Mouse (Mus musculus) embryonic facial prominence, embryonic 14.5 days (tissue): ENCODE data around the gene Cdkn1b. TPM values are rescaled to one million over a fixed set of nuclear protein-coding genes. Genes with fewer than 3 reads are reported as not detected.
A peak's percentile ranks its signal among the peaks of the same experiment; 100 is the strongest.

Experiments
- ATAC-seq: fragments of 200-750 bp; cut with Nextera tagmentation; 2 replicates; pipeline ENCODE4 v1.8.0; 2017; ENCODE audit warnings: low read depth, moderate number of reproducible peaks, moderate TSS enrichment
- DNase-seq: peaks from one replicate; pipeline ENCODE4 v3.0.0-alpha.2; 2015; ENCODE audit warnings: low spot score
- H3K27ac ChIP-seq: fragments of 300-500 bp; sonication (generic); replicated peaks from 2 replicates; pipeline ENCODE4 v1.5.1; 2014; ENCODE audit warnings: low read depth, mild to moderate bottlenecking, low read length, moderate library complexity
- H3K27me3 ChIP-seq: fragments of 300-500 bp; sonication (generic); replicated peaks from 2 replicates; pipeline ENCODE4 v1.6.1; 2014; ENCODE audit warnings: low read length; ENCODE audit not compliant: control insufficient read depth, insufficient read depth
- H3K36me3 ChIP-seq: fragments of 300-500 bp; sonication (generic); 2 replicates; pipeline ENCODE4 v1.6.1; 2014; ENCODE audit warnings: low read length, mixed read lengths; ENCODE audit not compliant: control insufficient read depth, insufficient read depth
- H3K4me1 ChIP-seq: fragments of 300-500 bp; sonication (generic); 2 replicates; pipeline ENCODE4 v1.6.1; 2014; ENCODE audit warnings: antibody characterized with exemption, low read length; ENCODE audit not compliant: control insufficient read depth, insufficient read depth
- H3K4me2 ChIP-seq: fragments of 300-500 bp; sonication (generic); 2 replicates; pipeline ENCODE4 v1.6.1; 2014; ENCODE audit warnings: low read depth, mild to moderate bottlenecking, low read length, moderate library complexity, mixed read lengths
- H3K4me3 ChIP-seq: fragments of 300-500 bp; sonication (generic); 2 replicates; pipeline ENCODE4 v1.5.1; 2014; ENCODE audit warnings: low read depth, mild to moderate bottlenecking, low read length
- H3K9ac ChIP-seq: fragments of 300-500 bp; sonication (generic); 2 replicates; pipeline ENCODE4 v1.6.1; 2014; ENCODE audit warnings: low read depth, mild to moderate bottlenecking, low read length, moderate library complexity, mixed read lengths
- H3K9me3 ChIP-seq: fragments of 300-500 bp; sonication (generic); 2 replicates; pipeline ENCODE4 v1.6.1; 2016; ENCODE audit warnings: low read length; ENCODE audit not compliant: control insufficient read depth
- WGBS: fragments of 180-500 bp; shearing (Covaris S2); extraction: QIAGEN DNeasy Blood & Tissue Kit; methylation state at CpG from one replicate; pipeline ENCODE4 v1.1.7; 2014; 5-methylcytosine and 5-hydroxymethylcytosine counted together
- polyA plus RNA-seq: library from polyadenylated mRNA; unstranded; fragments of >200 nt; fragmentation: Nextera tagmentation; extraction: Ambion mirVana; gene quantifications from 2 replicates; pipeline ENCODE4 v1.2.1, GENCODE M21; 2014

Gene Cdkn1b
- polyA plus RNA-seq, 1 experiment from 2014 or later: 17.6 TPM

DNA sequence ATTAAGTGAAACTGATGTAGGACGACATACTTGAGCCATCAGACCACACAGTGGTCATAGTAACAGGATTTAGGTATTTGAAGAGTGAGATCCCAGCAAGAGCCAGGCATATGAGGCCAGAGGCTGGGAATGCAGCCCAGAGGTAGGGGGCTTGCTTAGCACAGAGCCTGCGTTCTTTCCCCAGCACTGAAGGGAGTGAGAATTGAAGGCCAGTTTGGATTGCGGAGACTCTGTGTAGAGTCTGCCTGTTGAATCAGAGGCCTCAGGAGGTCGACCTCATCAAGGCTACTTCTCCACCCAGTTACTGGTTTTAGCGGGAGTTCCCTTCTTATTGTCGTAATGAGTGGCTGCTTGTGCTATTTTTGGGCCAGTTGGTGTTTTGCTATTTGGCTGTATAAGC lies 25.9 kb downstream of the Cdkn1b start:
- H3K4me3 ChIP-seq: no peak overlapping the region
- ATAC-seq (no peak), DNase-seq (no peak)

DNA sequence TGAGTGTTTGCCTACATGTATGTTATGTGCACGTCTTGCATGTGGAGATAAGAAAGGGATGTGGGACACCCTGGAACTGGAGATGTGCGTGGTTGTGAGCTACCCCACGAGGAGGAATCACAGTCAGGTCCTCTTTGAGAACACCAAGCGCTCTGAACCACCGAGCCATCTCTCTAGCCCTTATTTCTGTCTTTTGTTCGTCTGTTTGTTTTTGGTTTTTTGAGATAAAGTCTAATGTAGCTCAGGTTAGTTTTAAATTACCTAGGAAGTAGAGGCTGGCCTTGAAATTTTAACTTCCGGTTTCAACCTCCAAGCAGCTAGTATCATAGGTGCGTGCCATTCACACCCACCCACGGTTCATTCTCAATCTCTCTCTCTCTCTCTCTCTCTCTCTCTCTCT lies 26.7 kb downstream of the Cdkn1b start:
- 85% methylated on average over 9 of the region's 9 CpGs for WGBS
- H3K9me3 ChIP-seq: no peaks in the 10 kb centered on the region

More for the DNA sequence above, 25.9 kb downstream of the Cdkn1b start:
- no peaks in the 10 kb centered on the region for H3K9me3 ChIP-seq
- H3K36me3 ChIP-seq: peaks cover 13% of the 10 kb centered on the region; the same call in 1 of the 2 replicates
- no peaks in the 10 kb centered on the region for H3K27me3 ChIP-seq
- WGBS: 73% methylated on average over 6 of the region's 6 CpGs
- no peak overlapping the region for H3K27ac ChIP-seq
- no peak overlapping the region for H3K4me2 ChIP-seq
- H3K9ac ChIP-seq: no peak overlapping the region
- 0 out of 2 replicates have a peak, but pooled peaks cover 3% of the 10 kb centered on the region for H3K4me1 ChIP-seq

DNA sequence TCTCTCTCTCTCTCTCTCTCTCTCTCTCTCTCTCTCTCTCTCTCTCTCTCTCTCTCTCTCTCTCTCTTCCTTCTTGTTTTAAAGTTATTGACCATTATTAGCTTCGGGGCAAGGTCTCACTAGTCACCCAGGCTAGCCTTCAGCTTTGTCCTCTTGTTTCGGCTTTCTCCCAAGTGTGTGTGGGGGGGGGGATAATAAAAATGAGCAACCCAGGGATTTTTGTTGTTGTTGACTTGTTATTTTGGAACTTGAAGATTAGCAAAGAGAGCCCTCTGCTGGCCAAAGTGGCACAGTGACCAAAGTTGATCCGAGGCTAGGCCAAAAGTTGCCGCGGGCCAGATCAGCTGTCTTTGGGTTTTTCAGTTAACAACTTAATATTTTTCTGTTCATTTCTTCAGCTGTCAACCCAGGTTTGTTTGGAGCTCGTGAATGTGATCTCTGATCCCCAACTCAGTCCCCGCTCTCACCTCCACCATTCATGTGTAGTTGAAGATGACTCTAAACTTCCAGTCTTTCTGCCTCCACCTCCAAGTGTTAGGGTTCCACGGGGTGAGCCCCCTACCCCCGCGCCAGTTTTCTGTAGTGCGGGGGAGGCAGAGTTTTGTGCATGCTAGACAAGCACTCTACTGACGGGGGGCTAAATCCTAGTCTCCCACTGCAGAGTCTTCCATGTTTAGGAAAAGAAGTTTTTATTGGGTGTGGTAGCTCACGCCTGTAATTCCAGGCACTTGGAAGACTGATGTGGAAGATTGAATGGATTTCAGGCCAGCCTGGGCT lies 27.3 kb downstream of the Cdkn1b start:
- no peak overlapping the region for H3K4me3 ChIP-seq
- no peaks in the 10 kb centered on the region for H3K9me3 ChIP-seq
- no peak overlapping the region for H3K4me2 ChIP-seq
- 49% methylated on average over 13 of the region's 13 CpGs for WGBS
- DNase-seq (peak; percentile 73), ATAC-seq (no peak; the same call in 1 of the 2 replicates)
- H3K9ac ChIP-seq: no peak overlapping the region
- H3K27ac ChIP-seq: no peak overlapping the region
- H3K4me1 ChIP-seq: 0 out of 2 replicates have a peak, but pooled peaks cover 3% of the 10 kb centered on the region
- 0 out of 2 replicates have a peak, but pooled peaks cover 11% of the 10 kb centered on the region for H3K36me3 ChIP-seq
- no peaks in the 10 kb centered on the region for H3K27me3 ChIP-seq

More for the DNA sequence above, 26.7 kb downstream of the Cdkn1b start:
- Histone ChIP-seq H3K27ac (no peak overlapping the region), H3K36me3 (0 out of 2 replicates have a peak, but pooled peaks cover 12% of the 10 kb centered on the region), H3K4me1 (0 out of 2 replicates have a peak, but pooled peaks cover 3% of the 10 kb centered on the region), H3K27me3 (no peaks in the 10 kb centered on the region), H3K9ac (no peak overlapping the region), H3K4me2 (no peak overlapping the region), H3K4me3 (no peak overlapping the region)
- no peak for ATAC-seq
- DNase-seq: no peak

DNA sequence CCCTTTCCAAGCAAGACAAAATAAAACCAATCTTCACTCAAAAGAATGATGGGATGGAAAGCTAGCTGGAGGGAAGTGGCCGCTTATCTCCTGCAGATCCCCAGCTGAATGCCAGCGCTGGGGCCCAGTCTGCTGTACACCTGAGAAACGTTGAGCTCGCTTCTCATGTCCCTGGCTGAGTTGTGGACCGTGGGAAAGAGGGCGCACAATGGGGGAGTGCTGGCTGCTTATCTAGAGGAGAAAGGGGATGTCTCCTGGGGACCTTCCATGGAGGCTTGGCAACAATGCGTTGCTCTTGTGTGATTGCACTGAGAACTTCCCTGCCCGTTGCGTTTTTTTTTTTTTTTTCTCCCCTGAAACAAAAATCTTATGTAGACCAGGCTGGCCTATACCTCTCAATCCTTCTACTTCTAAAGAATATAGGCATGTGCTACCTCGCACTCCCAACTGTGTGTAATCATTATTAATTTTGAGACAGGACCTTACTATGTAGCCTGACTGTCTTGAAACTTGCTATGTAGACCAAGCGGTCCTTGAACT lies 28.4 kb downstream of the Cdkn1b start:
- H3K4me1 ChIP-seq: 0 out of 2 replicates have a peak, but pooled peaks cover 3% of the 10 kb centered on the region
- WGBS: 76% methylated on average over 11 of the region's 11 CpGs
- no peak overlapping the region for H3K4me3 ChIP-seq
- H3K4me2 ChIP-seq: no peak overlapping the region
- 0 out of 2 replicates have a peak, but pooled peaks cover 11% of the 10 kb centered on the region for H3K36me3 ChIP-seq
- H3K9ac ChIP-seq: no peak overlapping the region
- ATAC-seq (no peak), DNase-seq (no peak)
- no peak overlapping the region for H3K27ac ChIP-seq
- no peaks in the 10 kb centered on the region for H3K9me3 ChIP-seq
- H3K27me3 ChIP-seq: no peaks in the 10 kb centered on the region

DNA sequence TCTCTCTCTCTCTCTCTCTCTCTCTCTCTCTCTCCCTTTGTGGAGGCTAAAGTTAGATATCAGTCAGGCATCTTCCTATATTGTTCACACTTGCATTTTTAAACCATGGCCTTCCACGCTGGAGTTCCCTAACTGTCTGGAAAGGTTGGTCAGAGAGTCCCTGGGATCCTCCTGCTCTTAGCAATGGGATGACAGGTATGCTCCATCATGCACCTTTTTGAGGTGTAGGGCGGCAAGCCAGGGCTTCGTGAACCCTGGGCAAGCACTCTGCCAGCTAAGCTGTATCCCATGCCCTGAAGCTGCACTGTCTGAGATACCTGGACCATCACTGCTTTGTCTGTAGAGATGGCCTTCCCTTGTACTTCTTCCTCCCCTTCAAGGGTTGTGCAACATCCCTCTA lies 29.0 kb downstream of the Cdkn1b start:
- H3K27me3 ChIP-seq: no peaks in the 10 kb centered on the region
- no peak overlapping the region for H3K4me2 ChIP-seq
- H3K4me1 ChIP-seq: 0 out of 2 replicates have a peak, but pooled peaks cover 3% of the 10 kb centered on the region
- no peak for DNase-seq
- no peak for ATAC-seq
- H3K9ac ChIP-seq: no peak overlapping the region
- H3K9me3 ChIP-seq: no peaks in the 10 kb centered on the region
- WGBS: 90% methylated on average over 3 of the region's 3 CpGs
- no peak overlapping the region for H3K27ac ChIP-seq
- H3K4me3 ChIP-seq: no peak overlapping the region
- H3K36me3 ChIP-seq: 0 out of 2 replicates have a peak, but pooled peaks cover 11% of the 10 kb centered on the region

DNA sequence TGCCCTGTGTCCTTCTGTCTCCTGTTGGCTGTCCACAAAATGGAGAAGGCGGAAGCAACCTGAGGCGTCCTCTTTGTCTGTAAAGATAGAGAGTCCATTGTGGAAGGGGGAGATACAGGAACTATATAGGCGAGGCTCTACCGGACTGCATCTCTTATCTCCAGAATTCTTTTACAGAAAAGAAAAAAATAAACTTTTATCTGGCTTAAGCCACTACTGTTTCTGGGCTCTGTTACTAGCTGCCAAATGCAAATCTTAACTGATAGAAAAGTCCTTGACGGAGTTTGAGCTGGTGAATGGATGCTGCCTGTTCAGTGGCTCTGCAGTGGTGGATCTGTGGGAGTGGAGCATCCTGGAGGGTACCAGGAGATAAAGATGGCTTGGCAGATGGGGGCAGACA lies 31.2 kb downstream of the Cdkn1b start:
- no peak overlapping the region for H3K4me3 ChIP-seq
- 78% methylated on average over 5 of the region's 5 CpGs for WGBS
- no peaks in the 10 kb centered on the region for H3K27me3 ChIP-seq
- no peak overlapping the region for H3K9ac ChIP-seq
- no peaks in the 10 kb centered on the region for H3K9me3 ChIP-seq
- H3K27ac ChIP-seq: no peak overlapping the region
- 0 out of 2 replicates have a peak, but pooled peaks cover 8% of the 10 kb centered on the region for H3K36me3 ChIP-seq
- H3K4me1 ChIP-seq: no peaks in the 10 kb centered on the region
- ATAC-seq (no peak), DNase-seq (no peak)
- H3K4me2 ChIP-seq: no peak overlapping the region

DNA sequence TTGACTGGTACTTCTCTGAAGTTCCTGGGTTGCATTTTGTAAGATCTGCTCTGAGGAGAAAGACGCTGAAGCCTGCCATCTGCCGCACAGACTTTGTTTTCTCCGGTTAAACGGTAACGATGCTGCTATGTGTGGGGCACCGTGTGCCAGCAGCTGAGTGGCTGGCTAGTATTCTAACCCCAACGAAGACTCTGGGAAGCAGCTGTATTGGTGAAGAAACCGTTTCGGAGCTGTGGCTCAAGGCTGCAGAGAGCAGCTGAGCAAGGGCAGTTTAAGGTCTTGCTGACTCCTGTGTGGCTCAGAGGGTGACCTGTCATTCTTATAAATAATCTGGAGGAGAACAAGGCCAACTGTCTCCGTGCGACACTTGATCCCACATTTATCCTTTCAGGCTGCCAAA lies 33.8 kb downstream of the Cdkn1b start:
- H3K9ac ChIP-seq: no peak overlapping the region
- WGBS: 60% methylated on average over 11 of the region's 11 CpGs

DNA sequence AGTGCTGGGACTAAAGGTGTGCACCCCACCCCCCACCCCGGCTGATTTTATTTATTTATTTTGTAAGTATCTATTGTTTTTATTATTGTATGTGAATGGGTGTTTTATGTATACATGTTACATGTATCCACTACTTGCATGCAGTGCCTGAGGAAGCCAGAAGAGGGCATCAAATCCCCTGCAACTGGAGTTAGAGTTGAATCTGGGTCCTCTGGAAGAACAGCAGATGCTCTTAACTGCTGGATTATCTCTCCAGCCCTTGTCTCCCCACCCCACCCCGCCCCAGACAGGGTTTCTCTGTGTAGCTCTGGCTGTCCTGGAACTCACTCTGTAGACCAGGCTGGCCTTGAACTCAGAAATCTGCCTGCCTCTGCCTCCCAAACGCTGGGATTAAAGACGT lies 36.2 kb downstream of the Cdkn1b start:
- WGBS: 80% methylated on average over 4 of the region's 4 CpGs
- Histone ChIP-seq H3K4me2 (no peak overlapping the region), H3K36me3 (0 out of 2 replicates have a peak, but pooled peaks cover 5% of the 10 kb centered on the region), H3K4me1 (peaks cover 5% of the 10 kb centered on the region; the same call in 1 of the 2 replicates), H3K27ac (no peak overlapping the region), H3K9ac (no peak overlapping the region), H3K27me3 (no peaks in the 10 kb centered on the region), H3K4me3 (no peak overlapping the region), H3K9me3 (no peaks in the 10 kb centered on the region)
- DNase-seq (no peak), ATAC-seq (no peak)

More for the DNA sequence above, 33.8 kb downstream of the Cdkn1b start:
- Histone ChIP-seq H3K4me3 (no peak overlapping the region), H3K4me2 (no peak overlapping the region), H3K9me3 (no peaks in the 10 kb centered on the region), H3K27me3 (no peaks in the 10 kb centered on the region), H3K27ac (peak overlapping the region; percentile 21; the same call in 1 of the 2 replicates), H3K4me1 (no peaks in the 10 kb centered on the region), H3K36me3 (0 out of 2 replicates have a peak, but pooled peaks cover 8% of the 10 kb centered on the region)
- DNase-seq (no peak), ATAC-seq (no peak)
